Mouse (Mus musculus): Measurements from ENCODE around the gene Caml.

DNA sequence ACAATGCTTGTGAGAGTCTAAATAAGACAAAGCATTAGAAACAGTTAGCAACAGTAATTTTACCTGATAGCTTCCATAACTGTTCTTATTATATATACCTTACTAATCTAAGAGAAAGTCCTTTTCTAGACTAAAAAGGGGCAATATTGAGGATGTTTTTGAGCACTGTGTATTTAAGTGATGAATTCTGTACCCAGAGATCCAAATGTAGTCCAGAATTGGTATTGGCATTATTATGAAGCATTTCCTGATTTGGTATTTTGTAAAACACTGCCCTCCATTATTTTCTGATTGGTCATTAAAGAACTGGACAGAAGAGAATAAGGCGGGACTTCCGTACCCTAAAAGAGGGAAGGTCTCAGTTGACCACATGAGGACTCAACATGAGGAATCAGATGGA, 49.4 kb upstream of the Caml start, which contains the start of gene Tmed9:
- TF ChIP-seq POLR2A (IDR thresholded peaks at IDR 0.05; ENCODE audit: control insufficient read depth, low read depth, low read length) (no peak), CTCF (IDR thresholded peaks at IDR 0.05; ENCODE audit: control insufficient read depth, insufficient read depth, insufficient replicate concordance, low read depth, low read length) (no peak)
